Mouse (Mus musculus): ENCODE data around the gene Adamts20.

Gene Adamts20

GRCm38 (mm10) chr15:94344317-94344716 lies 120.9 kb downstream of the Adamts20 start:
- DNase-seq (ENCODE audit: low read depth, low spot score) = no peak

- DNase-seq (ENCODE audit: low read depth, low spot score) = no peak
Measured at GRCm38 (mm10) chr15:94342365-94342764, 122.9 kb downstream of the Adamts20 start.

GRCm38 (mm10) chr15:94339011-94339410 lies 126.2 kb downstream of the Adamts20 start:
- DNase-seq (ENCODE audit: low read depth, low spot score) = no peak

- no peak for DNase-seq (ENCODE audit: low read depth, low spot score)
Measured at GRCm38 (mm10) chr15:94334586-94334985, 130.6 kb downstream of the Adamts20 start.

GRCm38 (mm10) chr15:94326626-94327025 lies 138.6 kb downstream of the Adamts20 start:
- DNase-seq (ENCODE audit: low read depth, low spot score) = no peak

- no peak for DNase-seq (ENCODE audit: low read depth, low spot score)
Measured at GRCm38 (mm10) chr15:94325509-94326181, 139.6 kb downstream of the Adamts20 start.

- DNase-seq (ENCODE audit: low read depth, low spot score) = no peak
Measured at GRCm38 (mm10) chr15:94316171-94316570, 149.0 kb downstream of the Adamts20 start.

- DNase-seq (ENCODE audit: low read depth, low spot score) = no peak
Measured at GRCm38 (mm10) chr15:94309689-94310088, 155.5 kb downstream of the Adamts20 start.

- DNase-seq (ENCODE audit: low read depth, low spot score) = no peak
Measured at GRCm38 (mm10) chr15:94307888-94308287, 157.3 kb downstream of the Adamts20 start.

- DNase-seq (ENCODE audit: low read depth, low spot score) = no peak
Measured at GRCm38 (mm10) chr15:94303151-94303550, 162.1 kb downstream of the Adamts20 start.

GRCm38 (mm10) chr15:94294084-94294483 lies 171.1 kb downstream of the Adamts20 start:
- DNase-seq (ENCODE audit: low read depth, low spot score) = no peak

- no peak for DNase-seq (ENCODE audit: low read depth, low spot score)
Measured at GRCm38 (mm10) chr15:94288015-94288414, 177.2 kb downstream of the Adamts20 start.

GRCm38 (mm10) chr15:94287495-94287894 lies 177.7 kb downstream of the Adamts20 start:
- no peak for DNase-seq (ENCODE audit: low read depth, low spot score)

GRCm38 (mm10) chr15:94276418-94276817 lies 188.8 kb downstream of the Adamts20 start:
- DNase-seq (ENCODE audit: low read depth, low spot score) = no peak

- peak; percentile 17 for DNase-seq (ENCODE audit: low read depth, low spot score)
Measured at GRCm38 (mm10) chr15:94265630-94266029, 199.6 kb downstream of the Adamts20 start.

- DNase-seq (ENCODE audit: low read depth, low spot score) = no peak
Measured at GRCm38 (mm10) chr15:94264497-94264879, 200.7 kb downstream of the Adamts20 start.

- no peak for DNase-seq (ENCODE audit: low read depth, low spot score)
Measured at GRCm38 (mm10) chr15:94263866-94264496, 201.2 kb downstream of the Adamts20 start.

GRCm38 (mm10) chr15:94263241-94263640 lies 202.0 kb downstream of the Adamts20 start:
- DNase-seq (ENCODE audit: low read depth, low spot score) = no peak

GRCm38 (mm10) chr15:94259497-94259896 lies 205.7 kb downstream of the Adamts20 start:
- DNase-seq (ENCODE audit: low read depth, low spot score) = no peak

- DNase-seq (ENCODE audit: low read depth, low spot score) = no peak
Measured at GRCm38 (mm10) chr15:94255538-94255937, 209.7 kb downstream of the Adamts20 start.

- DNase-seq (ENCODE audit: low read depth, low spot score) = no peak
Measured at GRCm38 (mm10) chr15:94254861-94255516, 210.2 kb downstream of the Adamts20 start.

- no peak for DNase-seq (ENCODE audit: low read depth, low spot score)
Measured at GRCm38 (mm10) chr15:94254091-94254860, 210.9 kb downstream of the Adamts20 start.
